Mouse (Mus musculus) naive thymus-derived CD4-positive, alpha-beta T cell, adult 5 months (primary cell): ENCODE results near the gene Zscan4b. TPM values are rescaled to one million over a fixed set of nuclear protein-coding genes. Genes with fewer than 3 reads are reported as not detected.

ENCODE experiments used
- polyA plus RNA-seq: library from polyadenylated mRNA; unstranded; fragments of 100-300 nt; shearing (Covaris generic); gene quantifications from one replicate; pipeline ENCODE4 v1.2.1, GENCODE M21; 2017

Gene Zscan4b
- not detected for polyA plus RNA-seq

GRCm38 (mm10) chr7:10904950-10905349 lies at the start of gene Zscan4b:
Gene Zscan4b, minus strand, starts transcription at chr7:10905050.

Other genes with a start within 250 kb of the Zscan4b start
- not detected for gene Nlrp4b, start 217.3 kb downstream of the Zscan4b start, polyA plus RNA-seq
- not detected for gene Vmn1r71, start 150.7 kb downstream of the Zscan4b start, polyA plus RNA-seq
- 0.25 TPM for gene Zscan4c, start 100.7 kb upstream of the Zscan4b start, polyA plus RNA-seq
- not detected for gene Zscan4-ps1, start 164.6 kb upstream of the Zscan4b start, polyA plus RNA-seq